Mouse (Mus musculus) heart, postnatal 0 days (tissue): ENCODE measurements around the gene Mapkapk5.

Source experiments
- CTCF ChIP-seq: IDR thresholded peaks from 2 replicates; pipeline ENCODE4 v1.5.1; 2016; ENCODE audit warnings: antibody characterized with exemption, control low read depth, low read depth
- EP300 ChIP-seq: IDR thresholded peaks from 2 replicates; pipeline ENCODE4 v1.6.1; 2016; ENCODE audit warnings: antibody characterized with exemption, low read depth

- TF ChIP-seq EP300 = no peak
- no peak for TF ChIP-seq CTCF
Observed at GRCm38 (mm10) chr5:121503231-121503630, 42.5 kb downstream of the Mapkapk5 start, which contains the start of gene Adam1b.
